Mouse (Mus musculus): ENCODE measurements around the gene Arl1.

- TF ChIP-seq CTCF (IDR thresholded peaks at IDR 0.05; ENCODE audit: control insufficient read depth, insufficient read depth, low read length) (no peak), POLR2A (IDR thresholded peaks at IDR 0.05; ENCODE audit: borderline replicate concordance, control insufficient read depth, low read depth, low read length) (no peak)
Observed at GRCm38 (mm10) chr10:88714744-88715143, 15.9 kb upstream of the Arl1 start.

Data from bone marrow, adult 2 months (tissue).